Mouse (Mus musculus) lung, postnatal 0 days (tissue): ENCODE results near the gene Nucb1. TPM values are rescaled to one million over a fixed set of nuclear protein-coding genes. Genes with fewer than 3 reads are reported as not detected.

Source experiments
- ATAC-seq: fragments of 200-750 bp; cut with Nextera tagmentation; 2 replicates; pipeline ENCODE4 v1.8.0; 2017; ENCODE audit warnings: moderate library complexity
- DNase-seq: peaks from one replicate; pipeline ENCODE4 v3.0.0-alpha.2; 2016; ENCODE audit warnings: low spot score
- H3K27ac ChIP-seq: fragments of 300-500 bp; sonication (generic); 2 replicates; pipeline ENCODE4 v1.5.1; 2014; ENCODE audit warnings: antibody characterized with exemption, mild to moderate bottlenecking, low read length, mixed read lengths
- H3K27me3 ChIP-seq: fragments of 300-500 bp; sonication (generic); replicated peaks from 2 replicates; pipeline ENCODE4 v1.6.1; 2014; ENCODE audit warnings: low read length, mixed read lengths; ENCODE audit not compliant: insufficient read depth
- H3K36me3 ChIP-seq: fragments of 300-500 bp; sonication (generic); 2 replicates; pipeline ENCODE4 v1.6.1; 2014; ENCODE audit warnings: low read length, mixed read lengths; ENCODE audit not compliant: insufficient read depth
- H3K4me1 ChIP-seq: fragments of 300-500 bp; sonication (generic); 2 replicates; pipeline ENCODE4 v1.6.1; 2014; ENCODE audit warnings: antibody characterized with exemption, low read depth, low read length, mixed read lengths; ENCODE audit not compliant: insufficient read depth
- H3K4me2 ChIP-seq: fragments of 300-500 bp; sonication (generic); replicated peaks from 2 replicates; pipeline ENCODE4 v1.6.1; 2014; ENCODE audit warnings: low read depth, mild to moderate bottlenecking, low read length, moderate library complexity, mixed read lengths
- H3K4me3 ChIP-seq: fragments of 300-500 bp; sonication (generic); 2 replicates; pipeline ENCODE4 v1.5.1; 2014; ENCODE audit warnings: low read depth, low read length
- H3K9ac ChIP-seq: fragments of 300-500 bp; sonication (generic); replicated peaks from 2 replicates; pipeline ENCODE4 v1.6.1; 2014; ENCODE audit warnings: low read depth, mild to moderate bottlenecking
- H3K9me3 ChIP-seq: fragments of 300-500 bp; sonication (generic); 2 replicates; pipeline ENCODE4 v1.6.1; 2016; ENCODE audit warnings: low read length, mixed read lengths
- CTCF ChIP-seq: IDR thresholded peaks from 2 replicates; pipeline ENCODE4 v1.5.1; 2016; ENCODE audit warnings: antibody characterized with exemption, mild to moderate bottlenecking
- EP300 ChIP-seq: IDR thresholded peaks from 2 replicates; pipeline ENCODE4 v1.6.1; 2016; ENCODE audit warnings: antibody characterized with exemption, mild to moderate bottlenecking, control low read depth
- WGBS: fragments of 180-500 bp; shearing (Covaris S2); extraction: QIAGEN DNeasy Blood & Tissue Kit; methylation state at CpG from one replicate; pipeline ENCODE4 v1.1.7; 2014; 5-methylcytosine and 5-hydroxymethylcytosine counted together
- polyA plus RNA-seq: library from polyadenylated mRNA; unstranded; fragments of >200 nt; fragmentation: Nextera tagmentation; extraction: Ambion mirVana; gene quantifications from 2 replicates; pipeline ENCODE4 v1.2.1, GENCODE M21; 2015

Nucb1 gene
- polyA plus RNA-seq, 1 experiment from 2014 or later, result 213 TPM

- Histone ChIP-seq H3K9ac (no peak overlapping the region), H3K27me3 (no peaks in the 10 kb centered on the region), H3K9me3 (no peaks in the 10 kb centered on the region), H3K4me3 (no peak overlapping the region), H3K27ac (no peak overlapping the region), H3K4me1 (no peaks in the 10 kb centered on the region), H3K4me2 (peak overlapping the region; percentile 14; the same call in 1 of the 2 replicates), H3K36me3 (no peaks in the 10 kb centered on the region)
- 39% methylated on average over 16 of the region's 16 CpGs for WGBS
- no peak for TF ChIP-seq CTCF
- TF ChIP-seq EP300, result no peak
- ATAC-seq (peak; percentile 32), DNase-seq (peak; percentile 81)
Measured at GRCm38 (mm10) chr7:45515436-45515835, 5.2 kb upstream of the Nucb1 start.

DNA sequence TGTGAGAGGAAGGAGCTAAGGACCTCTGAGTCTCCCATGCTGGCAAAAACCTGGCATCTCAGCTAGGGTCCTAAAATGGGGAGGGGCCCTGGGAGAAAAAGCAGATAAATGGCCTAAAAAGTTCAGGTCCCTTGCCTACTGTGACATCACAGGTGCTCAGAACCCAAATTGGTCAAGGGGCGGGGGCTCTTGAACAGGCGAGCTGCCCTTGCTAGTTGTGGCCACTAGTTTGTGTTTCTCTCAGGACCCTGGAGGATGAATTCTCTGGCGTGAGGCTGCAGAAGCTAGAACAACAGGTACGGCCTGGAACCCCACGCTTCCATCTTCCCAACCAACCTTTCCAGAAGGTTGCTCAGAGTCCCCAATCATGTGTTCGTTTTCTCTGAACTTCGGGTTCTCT lies 4.2 kb upstream of the Nucb1 start:
- DNase-seq, result no peak
- WGBS, result 79% methylated on average over 7 of the region's 7 CpGs
- Histone ChIP-seq H3K4me3 (no peak overlapping the region), H3K27ac (no peak overlapping the region), H3K27me3 (no peaks in the 10 kb centered on the region), H3K9ac (no peak overlapping the region), H3K36me3 (no peaks in the 10 kb centered on the region), H3K4me2 (no peak overlapping the region), H3K4me1 (peaks cover 2% of the 10 kb centered on the region; the same call in 1 of the 2 replicates), H3K9me3 (no peaks in the 10 kb centered on the region)
- no peak for ATAC-seq
- TF ChIP-seq CTCF (no peak), EP300 (no peak)

- DNase-seq (no peak), ATAC-seq (peak; percentile 1; the same call in 1 of the 2 replicates)
- WGBS, result 24% methylated on average over 19 of the region's 19 CpGs
- peak overlapping the region; percentile 74 for H3K4me2 ChIP-seq
- no peaks in the 10 kb centered on the region for H3K9me3 ChIP-seq
- TF ChIP-seq EP300 (no peak), CTCF (no peak)
- peaks cover 8% of the 10 kb centered on the region; the same call in 1 of the 2 replicates for H3K4me1 ChIP-seq
- peak overlapping the region; percentile 88; the same call in 1 of the 2 replicates for H3K27ac ChIP-seq
- H3K4me3 ChIP-seq, result peak overlapping the region; percentile 79
- H3K27me3 ChIP-seq, result no peaks in the 10 kb centered on the region
- peak overlapping the region; percentile 72 for H3K9ac ChIP-seq
- H3K36me3 ChIP-seq, result no peaks in the 10 kb centered on the region; the same call in 1 of the 2 replicates
Measured at GRCm38 (mm10) chr7:45509181-45509882, 874 bp downstream of the Nucb1 start.

DNA sequence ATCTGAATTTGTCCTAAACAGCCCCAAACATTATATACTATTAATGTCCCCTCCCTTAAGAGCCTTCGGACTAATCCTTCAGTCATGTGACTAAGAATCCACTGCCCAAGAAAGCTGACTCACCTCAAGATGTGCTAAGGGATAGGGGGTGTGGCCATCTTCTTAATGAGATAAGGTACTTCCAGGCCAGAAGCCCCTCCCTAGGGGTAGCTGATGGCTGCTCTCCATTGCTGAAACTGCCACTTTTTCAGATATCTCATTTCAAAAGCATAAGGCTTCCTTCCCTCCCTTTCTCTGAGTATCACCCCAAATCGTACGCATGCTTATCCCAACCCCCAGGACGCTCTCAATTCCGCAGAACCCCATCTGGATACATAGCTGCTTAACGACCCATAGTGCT lies 1.6 kb downstream of the Nucb1 start:
- 75% methylated on average over 6 of the region's 6 CpGs for WGBS
- H3K27ac ChIP-seq, result no peak overlapping the region
- TF ChIP-seq CTCF, result no peak
- TF ChIP-seq EP300, result no peak
- H3K9me3 ChIP-seq, result no peaks in the 10 kb centered on the region
- no peak for DNase-seq
- no peaks in the 10 kb centered on the region; the same call in 1 of the 2 replicates for H3K36me3 ChIP-seq
- no peaks in the 10 kb centered on the region for H3K27me3 ChIP-seq
- no peak overlapping the region; the same call in 1 of the 2 replicates for H3K4me2 ChIP-seq
- no peak for ATAC-seq
- peaks cover 8% of the 10 kb centered on the region; the same call in 1 of the 2 replicates for H3K4me1 ChIP-seq
- H3K9ac ChIP-seq, result no peak overlapping the region
- H3K4me3 ChIP-seq, result no peak overlapping the region

DNA sequence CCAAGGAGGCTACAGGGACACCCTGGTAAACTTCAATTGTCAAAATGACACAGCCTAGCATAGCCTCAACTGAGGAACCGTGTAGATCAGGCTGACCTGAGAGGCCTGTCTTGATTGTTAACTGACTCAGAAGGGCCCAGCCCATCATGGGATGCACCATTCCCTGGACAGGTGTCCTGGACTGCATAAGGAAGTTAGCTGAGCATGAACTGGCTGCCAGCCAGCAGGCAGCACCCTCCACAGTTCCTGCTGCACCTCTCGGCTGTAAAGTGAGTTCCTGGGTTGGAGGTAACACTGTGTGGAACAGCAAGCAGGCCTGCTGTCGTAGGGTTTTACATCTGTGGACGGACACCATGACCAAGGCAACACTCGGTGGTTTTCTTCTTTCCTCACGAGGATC lies 2.6 kb downstream of the Nucb1 start:
- Histone ChIP-seq H3K27ac (no peak overlapping the region), H3K4me1 (peaks cover 8% of the 10 kb centered on the region; the same call in 1 of the 2 replicates), H3K4me3 (no peak overlapping the region), H3K9ac (no peak overlapping the region), H3K9me3 (no peaks in the 10 kb centered on the region), H3K36me3 (no peaks in the 10 kb centered on the region; the same call in 1 of the 2 replicates), H3K27me3 (no peaks in the 10 kb centered on the region), H3K4me2 (no peak overlapping the region)
- TF ChIP-seq CTCF (no peak), EP300 (no peak)
- ATAC-seq (no peak), DNase-seq (no peak)
- WGBS, result 79% methylated on average over 6 of the region's 6 CpGs

- WGBS, result 95% methylated on average over 6 of the region's 6 CpGs
- peaks cover 22% of the 10 kb centered on the region for H3K36me3 ChIP-seq
- ATAC-seq, result no peak
Measured at GRCm38 (mm10) chr7:45498427-45498826, 11.8 kb downstream of the Nucb1 start.

More at GRCm38 (mm10) chr7:45498427-45498826, 11.8 kb downstream of the Nucb1 start:
- Histone ChIP-seq H3K9ac (no peak overlapping the region), H3K27ac (no peak overlapping the region), H3K4me1 (no peaks in the 10 kb centered on the region), H3K9me3 (no peaks in the 10 kb centered on the region), H3K4me2 (no peak overlapping the region), H3K27me3 (no peaks in the 10 kb centered on the region), H3K4me3 (no peak overlapping the region)
- no peak for DNase-seq
- no peak for TF ChIP-seq EP300
- TF ChIP-seq CTCF, result no peak
